Mouse (Mus musculus) kidney, postnatal 25 days (tissue): ENCODE data around the gene Myt1l.

Experiments
- DNase-seq, 2 experiments: peaks; one replicate each; pipeline ENCODE4 v3.0.0; 2021; ENCODE audit warnings: mixed read lengths in 2 of 2

The Myt1l gene

GRCm38 (mm10) chr12:29740346-29741025 is 212.3 kb downstream of the Myt1l start:
- DNase-seq: no peak

GRCm38 (mm10) chr12:29741181-29741580 is 213.0 kb downstream of the Myt1l start:
- DNase-seq: no peak

- no peak for DNase-seq
Observed at GRCm38 (mm10) chr12:29750604-29751128, 222.5 kb downstream of the Myt1l start.

GRCm38 (mm10) chr12:29755086-29755871 is 227.1 kb downstream of the Myt1l start:
- DNase-seq: no peak

GRCm38 (mm10) chr12:29755872-29756265 is 227.7 kb downstream of the Myt1l start:
- no peak for DNase-seq

GRCm38 (mm10) chr12:29760611-29761010 is 232.4 kb downstream of the Myt1l start:
- DNase-seq: no peak

- DNase-seq: no peak
Observed at GRCm38 (mm10) chr12:29766158-29766557, 238.0 kb downstream of the Myt1l start.

- no peak for DNase-seq
Observed at GRCm38 (mm10) chr12:29771791-29772190, 243.6 kb downstream of the Myt1l start.

GRCm38 (mm10) chr12:29772401-29772800 is 244.2 kb downstream of the Myt1l start:
- no peak for DNase-seq

- no peak for DNase-seq
Observed at GRCm38 (mm10) chr12:29778901-29779300, 250.7 kb downstream of the Myt1l start.

GRCm38 (mm10) chr12:29789319-29790050 is 261.3 kb downstream of the Myt1l start:
- DNase-seq: no peak

- no peak for DNase-seq
Observed at GRCm38 (mm10) chr12:29790051-29790386, 261.8 kb downstream of the Myt1l start.

- no peak for DNase-seq
Observed at GRCm38 (mm10) chr12:29792998-29793397, 264.8 kb downstream of the Myt1l start.

GRCm38 (mm10) chr12:29795107-29795673 is 267.0 kb downstream of the Myt1l start:
- DNase-seq: no peak

GRCm38 (mm10) chr12:29798595-29799391 is 270.6 kb downstream of the Myt1l start:
- DNase-seq: no peak

GRCm38 (mm10) chr12:29806415-29806814 is 278.2 kb downstream of the Myt1l start:
- no peak for DNase-seq

GRCm38 (mm10) chr12:29809569-29810185 is 281.5 kb downstream of the Myt1l start:
- DNase-seq: no peak

GRCm38 (mm10) chr12:29815466-29815865 is 287.3 kb downstream of the Myt1l start:
- no peak for DNase-seq

- no peak for DNase-seq
Observed at GRCm38 (mm10) chr12:29816130-29816529, 287.9 kb downstream of the Myt1l start.

GRCm38 (mm10) chr12:29816761-29817160 is 288.6 kb downstream of the Myt1l start:
- DNase-seq: no peak

- no peak for DNase-seq
Observed at GRCm38 (mm10) chr12:29822216-29822615, 294.0 kb downstream of the Myt1l start.
